Mouse (Mus musculus) ES-Bruce4 (cell line): ENCODE results near the gene Mlec.

ENCODE experiments used
- EP300 ChIP-seq: IDR thresholded peaks from 2 replicates; pipeline ENCODE4 v1.6.1; 2011; ENCODE audit warnings: low read depth, low read length; ENCODE audit not compliant: insufficient read depth
- POLR2A ChIP-seq: IDR thresholded peaks from one replicate; pipeline ENCODE4 v1.8.1; 2011; ENCODE audit warnings: low read length; ENCODE audit not compliant: insufficient read depth

- TF ChIP-seq EP300, result no peak
- no peak for TF ChIP-seq POLR2A
These were observed 8.1 kb downstream of the Mlec start for GRCm38 (mm10) chr5:115149675-115150459.
